Mouse (Mus musculus): ENCODE results near the gene Sys1.
A peak's percentile ranks its signal among the peaks of the same experiment; 100 is the strongest.

Sys1 gene

DNA sequence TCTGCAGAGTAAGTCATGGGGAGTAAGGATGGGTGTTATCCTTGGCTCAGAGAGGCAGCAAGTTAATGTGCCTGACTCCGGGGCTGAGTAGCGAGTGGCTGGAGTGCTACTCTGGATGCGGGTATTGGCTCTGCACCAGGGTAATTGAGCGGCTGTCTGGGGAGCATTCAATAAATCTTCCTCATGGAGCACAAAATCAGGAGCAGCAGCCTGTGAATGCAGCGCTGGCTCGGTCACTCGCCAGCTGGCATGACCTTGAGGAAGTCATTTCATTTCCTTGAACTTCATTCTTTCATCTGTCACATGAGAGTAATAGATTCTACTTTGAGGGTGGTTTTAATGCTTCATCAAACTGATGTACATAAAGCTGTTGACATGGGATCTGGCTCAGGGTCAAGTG, 43.7 kb downstream of the Sys1 start:
- no peak for DNase-seq (ENCODE audit: low spot score)

DNA sequence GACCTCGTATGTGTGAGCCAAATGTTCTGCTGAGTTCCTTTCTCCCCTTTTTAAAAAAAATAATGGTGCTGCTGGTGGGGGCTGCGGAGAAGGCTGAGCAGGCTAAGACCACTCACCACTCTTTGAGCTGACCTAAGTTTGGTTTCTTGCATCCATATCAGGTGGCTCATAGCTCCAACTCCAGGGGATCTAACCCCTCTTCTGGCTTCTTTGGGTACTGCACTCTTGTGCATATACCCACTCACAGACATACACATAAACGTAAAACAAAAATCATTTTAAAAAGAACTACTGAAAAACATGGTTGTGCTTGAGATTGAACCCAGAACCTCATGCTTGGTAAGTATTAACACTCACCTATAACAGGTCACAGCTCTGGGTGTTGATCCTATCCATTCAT, 48.2 kb downstream of the Sys1 start:
- no peak for DNase-seq (ENCODE audit: low spot score)

GRCm38 (mm10) chr2:164505619-164506347, 49.0 kb downstream of the Sys1 start:
- no peak for DNase-seq (ENCODE audit: low spot score)

DNA sequence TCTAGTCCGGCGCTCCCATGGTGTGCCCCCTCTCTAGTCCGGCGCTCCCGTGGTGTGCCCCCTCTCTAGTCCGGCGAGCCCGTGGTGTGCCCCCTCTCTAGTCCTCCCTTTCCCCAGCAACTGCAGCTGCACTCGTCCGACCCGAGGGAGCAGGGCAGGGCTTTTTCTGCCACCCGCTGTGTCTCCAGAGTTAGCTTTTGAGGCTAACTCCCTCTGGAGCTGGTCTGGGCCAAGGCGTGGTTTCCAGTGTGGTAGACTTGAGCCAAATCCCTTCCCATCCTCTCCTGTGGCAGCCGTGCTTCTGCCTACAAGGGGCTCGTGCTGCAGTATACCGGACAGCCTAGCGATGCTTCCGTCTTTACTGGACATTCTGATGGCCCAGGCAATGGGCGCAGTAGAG, 51.0 kb downstream of the Sys1 start:
- no peak for DNase-seq (ENCODE audit: low spot score)

DNA sequence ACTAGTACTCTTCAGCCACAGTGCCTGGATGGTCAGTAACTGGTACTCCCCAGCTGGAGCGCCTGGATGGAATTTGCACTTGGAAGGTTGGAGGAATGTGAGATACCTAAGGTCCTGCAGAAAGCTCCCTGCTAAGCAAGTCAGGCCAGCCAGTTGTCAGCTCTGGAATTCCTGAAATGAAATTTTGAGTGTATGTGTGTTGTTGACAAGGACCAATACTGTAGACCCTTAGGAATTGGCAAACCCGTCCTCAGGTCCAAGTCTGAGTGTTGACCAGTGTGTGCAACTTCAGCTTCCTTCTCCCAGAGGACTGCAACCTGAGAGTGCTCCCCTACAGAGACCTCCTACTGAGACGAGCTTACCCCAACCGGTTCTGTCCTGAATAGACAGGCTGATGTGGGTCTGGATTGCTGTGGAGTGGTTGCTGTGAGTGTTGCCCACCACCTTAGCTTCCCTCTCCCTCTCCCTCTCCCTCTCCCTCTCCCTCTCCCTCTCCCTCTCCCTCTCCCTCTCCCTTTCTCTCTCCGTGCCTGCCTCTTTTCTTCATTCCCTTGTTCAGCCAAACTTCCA, 53.9 kb downstream of the Sys1 start:
- no peak for DNase-seq (ENCODE audit: low spot score)

GRCm38 (mm10) chr2:164512121-164512909, 55.6 kb downstream of the Sys1 start:
- DNase-seq (ENCODE audit: low spot score): no peak

DNA sequence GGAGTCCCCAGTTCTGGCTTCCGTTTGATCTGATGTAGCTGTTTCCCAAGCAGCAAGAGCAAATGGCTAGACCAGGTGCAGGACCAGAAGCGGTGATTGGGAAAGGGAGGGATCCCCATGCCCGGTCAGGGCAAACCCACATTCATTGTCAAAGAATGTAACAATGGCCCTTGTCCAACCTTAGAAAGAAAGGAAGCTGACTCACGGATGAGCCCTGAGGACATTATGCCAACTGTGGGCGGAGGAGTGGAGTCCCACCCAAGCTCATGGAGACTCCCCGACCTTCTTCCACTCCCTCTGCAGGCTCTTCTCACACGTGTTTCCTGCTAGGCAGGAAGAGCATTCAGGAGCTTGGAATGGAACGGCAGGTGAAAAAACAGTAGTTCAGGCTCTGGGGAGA, 56.6 kb downstream of the Sys1 start:
- DNase-seq (ENCODE audit: low spot score): no peak

DNA sequence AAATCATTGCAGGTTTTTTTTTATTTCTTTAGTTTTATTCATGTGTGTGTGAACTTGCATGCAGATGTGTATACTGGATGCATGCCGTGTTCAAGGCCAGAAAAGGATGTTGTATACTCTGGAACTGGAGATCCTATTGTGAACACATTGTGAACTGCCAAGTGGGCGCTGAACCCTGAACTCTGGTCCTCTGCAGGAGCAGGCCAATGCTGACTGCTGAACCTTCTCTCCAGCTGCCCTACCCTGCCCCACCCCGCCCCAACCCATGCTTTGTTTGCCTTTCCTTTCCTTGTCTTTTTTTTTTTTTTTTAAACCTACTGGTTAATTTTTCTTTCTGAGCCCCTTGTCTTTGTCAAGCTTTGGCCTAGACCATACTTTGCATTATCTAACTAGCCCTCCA, 58.2 kb downstream of the Sys1 start:
- no peak for DNase-seq (ENCODE audit: low spot score)

- no peak for DNase-seq (ENCODE audit: low spot score)
Observed at GRCm38 (mm10) chr2:164515897-164516296, 59.1 kb downstream of the Sys1 start.

DNA sequence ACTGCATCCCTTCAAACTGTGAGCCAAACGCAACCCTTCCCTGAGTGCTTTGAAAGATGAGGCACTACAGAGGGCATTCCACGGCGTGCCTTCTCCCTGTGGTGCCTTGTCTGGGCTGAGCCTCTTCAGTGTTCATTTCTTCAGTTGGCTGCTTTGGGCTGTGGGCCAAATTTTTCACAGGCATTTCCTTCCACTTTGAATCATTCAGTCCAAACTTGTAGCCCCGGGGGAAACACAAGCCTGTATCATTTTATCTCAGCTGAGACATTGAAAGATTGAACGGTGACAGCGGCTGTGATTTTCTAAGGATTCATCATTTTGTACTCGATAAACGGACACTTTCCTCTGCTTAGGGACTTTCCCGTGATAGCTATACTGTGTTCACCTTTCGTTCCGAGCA, 59.8 kb downstream of the Sys1 start:
- DNase-seq (ENCODE audit: low spot score): no peak

GRCm38 (mm10) chr2:164517485-164518221, 60.9 kb downstream of the Sys1 start:
- peak; percentile 67 for DNase-seq (ENCODE audit: low spot score)

DNA sequence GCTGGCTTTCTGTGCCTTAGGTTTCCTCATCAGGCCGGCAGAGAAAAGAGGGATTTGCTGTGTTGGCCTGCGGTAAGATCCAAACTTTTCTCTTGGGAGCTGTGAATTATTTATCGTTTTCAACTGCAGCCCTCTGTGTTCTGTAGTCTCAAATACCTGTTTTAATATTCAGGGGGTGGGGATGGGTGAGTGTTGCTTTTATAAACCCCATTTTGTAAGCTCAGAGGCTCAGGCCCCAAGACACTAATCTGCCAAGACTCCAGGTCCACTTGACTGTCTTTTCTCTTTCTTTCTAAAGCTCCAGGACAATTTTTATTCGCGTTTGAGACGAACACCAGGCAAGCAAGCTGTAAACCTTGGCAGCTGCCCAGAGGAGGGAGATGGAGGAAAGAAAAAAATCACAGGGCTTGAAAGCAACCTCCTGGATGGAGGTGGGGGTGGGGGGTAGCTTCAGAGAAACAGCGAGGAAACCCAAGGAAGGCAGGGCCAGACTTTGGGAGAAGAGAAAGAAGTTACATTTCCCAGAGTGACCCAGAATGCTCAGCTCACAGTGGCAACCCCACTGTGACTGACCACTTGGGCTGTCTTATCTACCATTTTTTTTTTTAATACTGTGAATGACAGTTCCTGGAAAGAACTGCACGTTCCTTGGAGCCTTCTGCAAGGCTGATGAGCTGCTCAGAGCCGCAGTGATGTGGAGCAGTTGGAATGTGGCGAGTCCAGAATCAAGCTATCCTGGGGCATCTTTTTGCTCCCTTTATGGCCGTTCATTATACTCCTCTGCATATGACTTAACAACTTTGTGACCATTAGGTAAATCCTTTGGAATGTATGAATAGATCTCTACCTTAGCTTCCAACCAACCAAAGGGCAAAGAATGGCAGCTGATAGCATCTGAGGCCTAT, 61.8 kb downstream of the Sys1 start:
- no peak for DNase-seq (ENCODE audit: low spot score)

- DNase-seq (ENCODE audit: low spot score): no peak
Observed at GRCm38 (mm10) chr2:164519171-164519526, 62.4 kb downstream of the Sys1 start.

GRCm38 (mm10) chr2:164520782-164521181, 64.0 kb downstream of the Sys1 start:
- DNase-seq (ENCODE audit: low spot score): no peak

DNA sequence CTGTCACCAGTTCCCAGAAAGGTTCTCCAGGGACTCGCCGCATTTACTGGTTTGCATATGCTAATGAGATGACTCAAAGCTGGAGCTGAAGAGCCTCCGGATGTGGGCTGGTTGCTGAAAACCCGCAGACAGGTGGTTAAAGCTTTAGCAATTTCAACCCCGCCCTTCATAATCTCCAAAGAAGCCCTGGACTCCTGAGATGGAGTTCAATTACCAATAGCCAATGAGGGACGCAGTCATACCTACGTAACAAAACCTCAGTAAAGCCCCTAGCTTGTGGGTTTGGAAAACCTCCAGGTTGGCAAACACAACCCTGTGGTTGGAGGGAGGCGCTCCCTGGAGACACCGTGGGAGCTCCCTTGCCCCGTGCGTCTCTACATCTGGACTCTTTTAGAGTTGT, 65.1 kb downstream of the Sys1 start:
- no peak for DNase-seq (ENCODE audit: low spot score)

DNA sequence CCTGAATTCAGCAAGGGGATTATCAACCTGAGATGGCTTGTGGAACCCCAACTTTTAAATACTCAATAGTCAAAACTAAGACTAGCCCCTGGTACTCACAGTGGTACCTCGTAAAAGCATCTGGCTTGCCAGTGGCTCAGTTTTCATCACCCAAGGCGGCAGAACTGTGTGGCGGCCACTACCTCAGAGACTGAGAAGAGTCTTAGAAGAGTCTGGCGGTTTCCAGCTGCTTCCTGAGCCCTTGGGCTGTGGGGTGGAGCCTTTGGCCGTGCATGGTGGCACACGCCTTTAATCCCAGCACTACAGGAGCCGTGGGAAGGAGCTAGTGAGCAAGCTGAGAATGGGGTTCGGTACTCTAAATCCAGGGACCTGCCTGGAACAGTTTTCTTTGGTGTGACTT, 65.5 kb downstream of the Sys1 start:
- no peak for DNase-seq (ENCODE audit: low spot score)

DNA sequence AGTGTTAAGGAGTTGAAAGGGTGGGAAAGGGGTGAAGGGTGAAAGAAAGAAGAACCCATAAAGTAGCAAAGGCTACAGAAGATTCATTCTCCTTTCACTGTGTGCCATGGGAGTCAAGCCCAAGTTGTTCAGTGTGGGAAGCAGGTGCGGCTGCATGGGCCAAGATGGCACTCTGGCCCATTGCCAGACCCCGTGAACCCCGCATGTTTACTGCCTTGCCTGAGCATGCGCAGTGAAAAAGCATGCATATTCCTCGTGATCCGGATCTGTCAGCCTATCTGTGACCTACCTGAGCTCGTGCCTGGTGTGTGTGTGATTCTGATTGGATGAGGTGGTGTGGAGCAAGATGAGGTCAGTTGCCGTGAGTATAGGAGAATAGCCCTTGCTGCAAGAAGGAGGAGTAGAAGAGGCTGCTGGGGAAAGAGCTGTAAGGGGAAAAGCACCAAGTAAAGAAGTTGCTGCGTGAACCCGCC, 66.6 kb downstream of the Sys1 start:
- no peak for DNase-seq (ENCODE audit: low spot score)

- no peak for DNase-seq (ENCODE audit: low spot score)
Observed at GRCm38 (mm10) chr2:164528557-164528956, 71.8 kb downstream of the Sys1 start.

All from testis, postnatal 10 days (tissue).